Mouse (Mus musculus) bone marrow macrophage, adult 2 months (primary cell): ENCODE data around the gene Hepacam2.

Experiments used
- CTCF ChIP-seq: IDR thresholded peaks from 2 replicates; pipeline ENCODE4 v1.5.1; 2012; ENCODE audit warnings: low read depth, mild to moderate bottlenecking, low read length, moderate library complexity
- POLR2A ChIP-seq: IDR thresholded peaks from 2 replicates; pipeline ENCODE4 v1.6.1; 2012; ENCODE audit warnings: mild to moderate bottlenecking, low read depth, low read length, borderline replicate concordance

GRCm38 (mm10) chr6:3498162-3498848 lies at the start of gene Hepacam2, which contains the start of gene Vps50:
- no peak for TF ChIP-seq CTCF
- no peak for TF ChIP-seq POLR2A
